Mouse (Mus musculus): Measurements from ENCODE around the gene Itgae. TPM values are rescaled to one million over a fixed set of nuclear protein-coding genes. Genes with fewer than 3 reads are reported as not detected.

The Itgae gene
- total and polyA plus RNA-seq, 2 experiments from 2014 or later: 0.10 TPM; not detected in 1

GRCm38 (mm10) chr11:73177895-73178294 is 87.5 kb downstream of the Itgae start:
- WGBS: 5% methylated on average over 2 of the region's 2 CpGs

GRCm38 (mm10) chr11:73185872-73186615 is 95.7 kb downstream of the Itgae start:
- H3K27ac ChIP-seq (ENCODE audit: low read depth, low read length): no peak overlapping the region
- H3K9me3 ChIP-seq (ENCODE audit: low read length): no peaks in the 10 kb centered on the region
- H3K9ac ChIP-seq (replicated peaks; ENCODE audit: low read length, poor library complexity, severe bottlenecking): no peak overlapping the region
- peaks cover 60% of the 10 kb centered on the region for H3K36me3 ChIP-seq (ENCODE audit: insufficient read depth, low read length)
- TF ChIP-seq CTCF (IDR thresholded peaks at IDR 0.05): no peak
- H3K4me1 ChIP-seq (ENCODE audit: insufficient read depth, low read length): no peaks in the 10 kb centered on the region
- H3K4me2 ChIP-seq (ENCODE audit: low read depth, low read length, poor library complexity, severe bottlenecking): no peak overlapping the region
- ATAC-seq (ENCODE audit: low FRiP score): no peak
- no peaks in the 10 kb centered on the region for H3K27me3 ChIP-seq (ENCODE audit: insufficient read depth, low read length)
- WGBS: 92% methylated on average over 10 of the region's 10 CpGs
- no peak for DNase-seq (ENCODE audit: low spot score)
- no peak overlapping the region for H3K4me3 ChIP-seq (ENCODE audit: low read depth, low read length)

More at GRCm38 (mm10) chr11:73177895-73178294, 87.5 kb downstream of the Itgae start:
- H3K27me3 ChIP-seq (ENCODE audit: insufficient read depth, low read length): no peaks in the 10 kb centered on the region
- H3K9ac ChIP-seq (replicated peaks; ENCODE audit: low read length, poor library complexity, severe bottlenecking): peak overlapping the region; percentile 86
- ATAC-seq (ENCODE audit: low FRiP score) (no peak), DNase-seq (ENCODE audit: low spot score) (no peak)
- H3K4me1 ChIP-seq (ENCODE audit: insufficient read depth, low read length): no peaks in the 10 kb centered on the region
- H3K27ac ChIP-seq (ENCODE audit: low read depth, low read length): peak overlapping the region; percentile 83; the same call in 1 of the 2 replicates
- peak overlapping the region; percentile 93 for H3K4me3 ChIP-seq (ENCODE audit: low read depth, low read length)
- H3K9me3 ChIP-seq (ENCODE audit: low read length): no peaks in the 10 kb centered on the region
- peak; percentile 42 for TF ChIP-seq CTCF (IDR thresholded peaks at IDR 0.05)
- 0 out of 2 replicates have a peak, but pooled peaks cover 9% of the 10 kb centered on the region for H3K36me3 ChIP-seq (ENCODE audit: insufficient read depth, low read length)
- H3K4me2 ChIP-seq (ENCODE audit: low read depth, low read length, poor library complexity, severe bottlenecking): peak overlapping the region; percentile 61

- no peaks in the 10 kb centered on the region for H3K4me1 ChIP-seq (ENCODE audit: insufficient read depth, low read length)
- H3K9me3 ChIP-seq (ENCODE audit: low read length): no peaks in the 10 kb centered on the region
- peaks cover 68% of the 10 kb centered on the region for H3K36me3 ChIP-seq (ENCODE audit: insufficient read depth, low read length)
- H3K27me3 ChIP-seq (ENCODE audit: insufficient read depth, low read length): no peaks in the 10 kb centered on the region
- H3K4me2 ChIP-seq (ENCODE audit: low read depth, low read length, poor library complexity, severe bottlenecking): no peak overlapping the region
- WGBS: 85% methylated on average over 6 of the region's 6 CpGs
- ATAC-seq (ENCODE audit: low FRiP score): no peak
- no peak overlapping the region for H3K9ac ChIP-seq (replicated peaks; ENCODE audit: low read length, poor library complexity, severe bottlenecking)
- H3K27ac ChIP-seq (ENCODE audit: low read depth, low read length): no peak overlapping the region
- DNase-seq (ENCODE audit: low spot score): no peak
- H3K4me3 ChIP-seq (ENCODE audit: low read depth, low read length): no peak overlapping the region
- TF ChIP-seq CTCF (IDR thresholded peaks at IDR 0.05): no peak
These were observed 96.8 kb downstream of the Itgae start for GRCm38 (mm10) chr11:73187231-73187630.

- DNase-seq (ENCODE audit: low spot score) (no peak), ATAC-seq (ENCODE audit: low FRiP score) (no peak)
- Histone ChIP-seq H3K27me3 (ENCODE audit: insufficient read depth, low read length) (no peaks in the 10 kb centered on the region), H3K4me1 (ENCODE audit: insufficient read depth, low read length) (peaks cover 10% of the 10 kb centered on the region; the same call in 1 of the 2 replicates), H3K9ac (replicated peaks; ENCODE audit: low read length, poor library complexity, severe bottlenecking) (no peak overlapping the region), H3K4me3 (ENCODE audit: low read depth, low read length) (no peak overlapping the region), H3K4me2 (ENCODE audit: low read depth, low read length, poor library complexity, severe bottlenecking) (no peak overlapping the region), H3K27ac (ENCODE audit: low read depth, low read length) (no peak overlapping the region), H3K9me3 (ENCODE audit: low read length) (no peaks in the 10 kb centered on the region), H3K36me3 (ENCODE audit: insufficient read depth, low read length) (peaks cover 41% of the 10 kb centered on the region)
- no peak for TF ChIP-seq CTCF (IDR thresholded peaks at IDR 0.05)
- WGBS: 81% methylated on average over 6 of the region's 6 CpGs
These were observed 102.7 kb downstream of the Itgae start for GRCm38 (mm10) chr11:73193047-73193446.

GRCm38 (mm10) chr11:73194444-73194843 is 104.1 kb downstream of the Itgae start:
- no peaks in the 10 kb centered on the region for H3K9me3 ChIP-seq (ENCODE audit: low read length)
- peaks cover 11% of the 10 kb centered on the region; the same call in 1 of the 2 replicates for H3K4me1 ChIP-seq (ENCODE audit: insufficient read depth, low read length)
- H3K4me3 ChIP-seq (ENCODE audit: low read depth, low read length): no peak overlapping the region
- ATAC-seq (ENCODE audit: low FRiP score) (no peak), DNase-seq (ENCODE audit: low spot score) (no peak)
- H3K27me3 ChIP-seq (ENCODE audit: insufficient read depth, low read length): no peaks in the 10 kb centered on the region
- no peak overlapping the region for H3K27ac ChIP-seq (ENCODE audit: low read depth, low read length)
- no peak overlapping the region for H3K9ac ChIP-seq (replicated peaks; ENCODE audit: low read length, poor library complexity, severe bottlenecking)
- peaks cover 31% of the 10 kb centered on the region for H3K36me3 ChIP-seq (ENCODE audit: insufficient read depth, low read length)
- no peak overlapping the region for H3K4me2 ChIP-seq (ENCODE audit: low read depth, low read length, poor library complexity, severe bottlenecking)
- TF ChIP-seq CTCF (IDR thresholded peaks at IDR 0.05): no peak
- WGBS: 78% methylated on average over 2 of the region's 2 CpGs

Other genes with a start within 250 kb of the Itgae start
- gene Atp2a3, start 129.4 kb upstream of the Itgae start, total RNA-seq (2014; rRNA removed): 2.5 and 3.6 TPM in 2 replicates
- gene Atp2a3, start 129.4 kb upstream of the Itgae start, polyA plus RNA-seq (2015; fragmentation: Nextera tagmentation; extraction: Ambion mirVana): 2.3 and 2.7 TPM in 2 replicates
- 0.42 and 0.55 TPM in 2 replicates for gene P2rx1, start 91.5 kb upstream of the Itgae start, total RNA-seq (2014; rRNA removed)
- 0.16 and 0.39 TPM in 2 replicates for gene P2rx1, start 91.5 kb upstream of the Itgae start, polyA plus RNA-seq (2015; fragmentation: Nextera tagmentation; extraction: Ambion mirVana)
- gene Camkk1, start 71.6 kb upstream of the Itgae start, total RNA-seq (2014; rRNA removed): 26.7 and 28.6 TPM in 2 replicates
- 27.7 and 30.2 TPM in 2 replicates for gene Camkk1, start 71.6 kb upstream of the Itgae start, polyA plus RNA-seq (2015; fragmentation: Nextera tagmentation; extraction: Ambion mirVana)
- 7.2 and 11.7 TPM in 2 replicates for gene Ncbp3, start 42.8 kb upstream of the Itgae start, total RNA-seq (2014; rRNA removed)
- 6.1 and 7.9 TPM in 2 replicates for gene Ncbp3, start 42.8 kb upstream of the Itgae start, polyA plus RNA-seq (2015; fragmentation: Nextera tagmentation; extraction: Ambion mirVana)
- gene Haspin, start 47.7 kb downstream of the Itgae start, total RNA-seq (2014; rRNA removed): 0.60 and 1.4 TPM in 2 replicates
- 0.97 and 1.3 TPM in 2 replicates for gene Haspin, start 47.7 kb downstream of the Itgae start, polyA plus RNA-seq (2015; fragmentation: Nextera tagmentation; extraction: Ambion mirVana)
- 1.1 TPM in 1 of 2 replicates, not detected in the other for gene P2rx5, start 69.8 kb downstream of the Itgae start, total RNA-seq (2014; rRNA removed)
- 0.28 and 0.50 TPM in 2 replicates for gene P2rx5, start 69.8 kb downstream of the Itgae start, polyA plus RNA-seq (2015; fragmentation: Nextera tagmentation; extraction: Ambion mirVana)
- 141 and 143 TPM in 2 replicates for gene Emc6, start 86.5 kb downstream of the Itgae start, total RNA-seq (2014; rRNA removed)
- 169 and 182 TPM in 2 replicates for gene Emc6, start 86.5 kb downstream of the Itgae start, polyA plus RNA-seq (2015; fragmentation: Nextera tagmentation; extraction: Ambion mirVana)
- gene Tax1bp3, start 86.5 kb downstream of the Itgae start, total RNA-seq (2014; rRNA removed): 43.8 and 55.6 TPM in 2 replicates
- 91.0 and 100 TPM in 2 replicates for gene Tax1bp3, start 86.5 kb downstream of the Itgae start, polyA plus RNA-seq (2015; fragmentation: Nextera tagmentation; extraction: Ambion mirVana)
- 21.5 and 22.9 TPM in 2 replicates for gene Ctns, start 108.5 kb downstream of the Itgae start, total RNA-seq (2014; rRNA removed)
- 13.0 and 13.3 TPM in 2 replicates for gene Ctns, start 108.5 kb downstream of the Itgae start, polyA plus RNA-seq (2015; fragmentation: Nextera tagmentation; extraction: Ambion mirVana)
- 2.2 and 2.7 TPM in 2 replicates for gene Shpk, start 108.9 kb downstream of the Itgae start, total RNA-seq (2014; rRNA removed)
- 2.2 and 2.3 TPM in 2 replicates for gene Shpk, start 108.9 kb downstream of the Itgae start, polyA plus RNA-seq (2015; fragmentation: Nextera tagmentation; extraction: Ambion mirVana)
- gene Trpv1, start 143.7 kb downstream of the Itgae start, total RNA-seq (2014; rRNA removed): 0.33 and 0.42 TPM in 2 replicates
- 0.31 and 0.47 TPM in 2 replicates for gene Trpv1, start 143.7 kb downstream of the Itgae start, polyA plus RNA-seq (2015; fragmentation: Nextera tagmentation; extraction: Ambion mirVana)
- gene Trpv3, start 176.8 kb downstream of the Itgae start, total RNA-seq (2014; rRNA removed): 0.27 and 0.66 TPM in 2 replicates
- 0.20 and 0.31 TPM in 2 replicates for gene Trpv3, start 176.8 kb downstream of the Itgae start, polyA plus RNA-seq (2015; fragmentation: Nextera tagmentation; extraction: Ambion mirVana)
- 3.0 and 3.9 TPM in 2 replicates for gene Aspa, start 239.0 kb downstream of the Itgae start, total RNA-seq (2014; rRNA removed)
- 4.2 and 5.0 TPM in 2 replicates for gene Aspa, start 239.0 kb downstream of the Itgae start, polyA plus RNA-seq (2015; fragmentation: Nextera tagmentation; extraction: Ambion mirVana)
- not detected in 2 replicates for gene Gm49340, start 239.2 kb downstream of the Itgae start, total RNA-seq (2014; rRNA removed)
- gene Gm49340, start 239.2 kb downstream of the Itgae start, polyA plus RNA-seq (2015; fragmentation: Nextera tagmentation; extraction: Ambion mirVana): not detected in 2 replicates
- gene Spata22, start 239.2 kb downstream of the Itgae start, total RNA-seq (2014; rRNA removed): not detected in 2 replicates
- gene Spata22, start 239.2 kb downstream of the Itgae start, polyA plus RNA-seq (2015; fragmentation: Nextera tagmentation; extraction: Ambion mirVana): 0.16 and 0.31 TPM in 2 replicates

Data from midbrain, postnatal 0 days (tissue).